15 mouse cellular contexts compared by ENCODE assay signal in the genomic region with DNA sequence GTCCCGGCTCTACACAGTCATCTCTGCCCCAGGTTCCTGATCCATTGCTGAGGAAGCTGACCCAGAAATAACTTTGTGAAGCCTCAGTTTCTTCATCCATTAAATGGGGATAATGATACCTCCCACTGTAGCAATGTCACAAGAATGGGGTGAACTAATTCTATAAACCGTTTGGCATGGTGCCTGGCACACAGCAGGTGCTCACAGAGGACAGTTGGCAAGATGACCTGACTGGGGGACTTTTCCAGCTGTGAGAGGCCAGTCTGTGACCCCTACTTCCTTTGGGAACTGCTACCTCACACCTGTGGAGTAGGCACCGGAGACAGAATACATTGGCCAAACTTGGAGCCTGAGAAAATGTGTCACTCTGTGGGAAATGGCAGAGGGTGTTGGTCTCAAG.
"Had no signal": no experiment of that assay in that cellular context is flagged by ENCODE, and none has a peak within 500 bp of the region (broad histone marks: within the 10 kb centered on the region; RNA-seq: fewer than 3 reads in every experiment).

No protein-coding gene starts in this region.

- H3K4me1 ChIP-seq: neural tube, embryonic 13.5 days had no signal

- H3K4me3 ChIP-seq: neural tube, embryonic 13.5 days; neural tube, embryonic 15.5 days; stomach, embryonic 15.5 days had no signal

- H3K27ac ChIP-seq: neural tube, embryonic 13.5 days; neural tube, embryonic 15.5 days; stomach, embryonic 15.5 days had no signal

- H3K27me3 ChIP-seq: neural tube, embryonic 13.5 days; neural tube, embryonic 15.5 days; stomach, embryonic 15.5 days had no signal

- H3K4me2 ChIP-seq: neural tube, embryonic 13.5 days; neural tube, embryonic 15.5 days; stomach, embryonic 15.5 days had no signal

- H3K9me3 ChIP-seq: neural tube, embryonic 13.5 days; neural tube, embryonic 15.5 days; stomach, embryonic 15.5 days had no signal

- DNase-seq: retina, postnatal 1 day; right cerebral cortex, adult 18-20 months; right cerebral cortex, postnatal 14 days; right cerebral cortex, postnatal 25 days; right cerebral cortex, postnatal 4 days; spleen, adult 18-20 months; thymus, adult 18-20 months; thymus, adult 2 months; thymus, postnatal 14 days; thymus, postnatal 25 days; thymus, postnatal 36 days; thymus, postnatal 4 days had no signal

- H3K9ac ChIP-seq: neural tube, embryonic 13.5 days; neural tube, embryonic 15.5 days; stomach, embryonic 15.5 days had no signal

- H3K36me3 ChIP-seq: neural tube, embryonic 13.5 days; neural tube, embryonic 15.5 days; stomach, embryonic 15.5 days had no signal
